Mouse (Mus musculus) gastrocnemius, postnatal 25 days (tissue): Measurements from ENCODE around the gene Gatc. TPM values are rescaled to one million over a fixed set of nuclear protein-coding genes. Genes with fewer than 3 reads are reported as not detected.

Source experiments
- total RNA-seq, 2 experiments: library from RNA; stranded (reverse); gene quantifications; 1 replicate in 1 of 2; 2 replicates in 1 of 2; pipeline ENCODE4 v1.2.3; 2021

Gene Gatc
- total RNA-seq, 2 experiments from 2014 or later: 20.5 to 22.1 TPM

Other genes starting within 250 kb of the Gatc start
- gene Gm10401, start 242.9 kb downstream of the Gatc start, total RNA-seq: not detected
- 10 to 100 TPM; 65.8 TPM for gene Acads, start 221.8 kb downstream of the Gatc start, total RNA-seq
- gene Unc119b, start 206.2 kb downstream of the Gatc start, total RNA-seq: 10 to 100 TPM; 10.2 to 12.9 TPM
- gene Mlec, start 183.0 kb downstream of the Gatc start, total RNA-seq: 100 to 1,000 TPM; 156 to 196 TPM
- 1 to 10 TPM; 1.6 TPM for gene Cabp1, start 146.8 kb downstream of the Gatc start, total RNA-seq
- 10 to 100 TPM; 29.2 to 30.7 TPM for gene Pop5, start 105.3 kb downstream of the Gatc start, total RNA-seq
- 100 to 1,000 TPM; 263 to 281 TPM for gene Rnf10, start 68.3 kb downstream of the Gatc start, total RNA-seq
- 100 to 1,000 TPM in 1 of 2 experiments, 10 to 100 TPM in 1; 91.7 to 100 TPM for gene Coq5, start 61.5 kb downstream of the Gatc start, total RNA-seq
- gene Dynll1, start 40.2 kb downstream of the Gatc start, total RNA-seq: 100 to 1,000 TPM; 100 to 102 TPM
- 10 to 100 TPM; 10.7 to 12.9 TPM for gene Srsf9, start 14.0 kb downstream of the Gatc start, total RNA-seq
- 10 to 100 TPM; 17.5 to 18.4 TPM for gene Triap1, start within 50 bp of the Gatc start, total RNA-seq
- gene Cox6a1, start 7.8 kb upstream of the Gatc start, total RNA-seq: 10 to 100 TPM; 60.7 to 80.9 TPM
- under 1 TPM; 0.29 to 0.61 TPM for gene Msi1, start 88.4 kb upstream of the Gatc start, total RNA-seq
- not detected for gene Pla2g1b, start 125.1 kb upstream of the Gatc start, total RNA-seq
- gene Sirt4, start 143.5 kb upstream of the Gatc start, total RNA-seq: 10 to 100 TPM; 13.8 to 14.1 TPM
- 10 to 100 TPM; 70.0 to 78.1 TPM for gene Pxn, start 165.5 kb upstream of the Gatc start, total RNA-seq
- 100 to 1,000 TPM; 558 to 572 TPM for gene Rplp0, start 218.3 kb upstream of the Gatc start, total RNA-seq
- 10 to 100 TPM; 26.1 to 30.7 TPM for gene Gcn1l1, start 224.1 kb upstream of the Gatc start, total RNA-seq